Mouse (Mus musculus): ENCODE results near the gene Bhlhb9.
A peak's percentile ranks its signal among the peaks of the same experiment; 100 is the strongest.
"Not testable (repeated sequence)": the region's sequence is repeated elsewhere in the genome, so short reads cannot be mapped to it uniquely, and the experiment has no call there.

Gene Bhlhb9

GRCm38 (mm10) chrX:135797212-135797644, at the start of gene Bhlhb9:
Gene Bhlhb9 (plus strand): TSS chrX:135797594.
- peak; percentile 41 for DNase-seq (ENCODE audit: low spot score)

- DNase-seq (ENCODE audit: low spot score), result peak; percentile 81
Observed at GRCm38 (mm10) chrX:135752832-135753231, 44.6 kb upstream of the Bhlhb9 start.

GRCm38 (mm10) chrX:135761707-135762106, 35.7 kb upstream of the Bhlhb9 start:
- DNase-seq (ENCODE audit: low spot score), result peak; percentile 25

- DNase-seq (ENCODE audit: low spot score), result no peak
Observed at GRCm38 (mm10) chrX:135768043-135768548, 29.3 kb upstream of the Bhlhb9 start.

GRCm38 (mm10) chrX:135768565-135768964, 28.8 kb upstream of the Bhlhb9 start:
- DNase-seq (ENCODE audit: low spot score), result no peak

GRCm38 (mm10) chrX:135791536-135791935, 5.9 kb upstream of the Bhlhb9 start:
- no peak for DNase-seq (ENCODE audit: low spot score)

- DNase-seq (ENCODE audit: low spot score), result no peak
Observed at GRCm38 (mm10) chrX:135792326-135792725, 5.1 kb upstream of the Bhlhb9 start.

GRCm38 (mm10) chrX:135795591-135796304, 1.6 kb upstream of the Bhlhb9 start:
- DNase-seq (ENCODE audit: low spot score), result peak; percentile 57

GRCm38 (mm10) chrX:135796305-135797211, 836 bp upstream of the Bhlhb9 start:
- DNase-seq (ENCODE audit: low spot score), result not testable (repeated sequence)

GRCm38 (mm10) chrX:135804149-135804548, 6.8 kb downstream of the Bhlhb9 start:
- no peak for DNase-seq (ENCODE audit: low spot score)

- peak; percentile 65 for DNase-seq (ENCODE audit: low spot score)
Observed at GRCm38 (mm10) chrX:135805780-135806179, 8.4 kb downstream of the Bhlhb9 start.

GRCm38 (mm10) chrX:135835896-135836295, 38.5 kb downstream of the Bhlhb9 start:
- DNase-seq (ENCODE audit: low spot score), result not testable (repeated sequence)

GRCm38 (mm10) chrX:135837896-135838295, 40.5 kb downstream of the Bhlhb9 start:
- DNase-seq (ENCODE audit: low spot score), result no peak

- peak; percentile 55 for DNase-seq (ENCODE audit: low spot score)
Observed at GRCm38 (mm10) chrX:135838521-135839360, 41.3 kb downstream of the Bhlhb9 start, which contains the start of gene Gprasp2. Gene Gprasp2 (plus strand): TSS chrX:135839034.

GRCm38 (mm10) chrX:135839397-135840391, 42.3 kb downstream of the Bhlhb9 start:
- peak; percentile 42 for DNase-seq (ENCODE audit: low spot score)

GRCm38 (mm10) chrX:135866806-135867205, 69.4 kb downstream of the Bhlhb9 start:
- DNase-seq (ENCODE audit: low spot score), result not testable (repeated sequence)

- DNase-seq (ENCODE audit: low spot score), result no peak
Observed at GRCm38 (mm10) chrX:135876679-135877078, 79.3 kb downstream of the Bhlhb9 start.

GRCm38 (mm10) chrX:135879626-135880025, 82.2 kb downstream of the Bhlhb9 start:
- no peak for DNase-seq (ENCODE audit: low spot score)

- DNase-seq (ENCODE audit: low spot score), result peak; percentile 79
Observed at GRCm38 (mm10) chrX:135885411-135886233, 88.2 kb downstream of the Bhlhb9 start.

GRCm38 (mm10) chrX:135886234-135886585, 88.8 kb downstream of the Bhlhb9 start:
- DNase-seq (ENCODE audit: low spot score), result peak; percentile 33
